In genomic region chr4:152697247-152697960, GRCm38 (mm10) we compare ENCODE assay signal across 10 mouse cellular contexts.
DNase-seq lines count a peak whose midpoint lies in the region; ATAC-seq lines count a peak whose summit lies in the region.
"Had no signal": no experiment of that assay in that cellular context is flagged by ENCODE, and none has a peak within 500 bp of the region (broad histone marks: within the 10 kb centered on the region; RNA-seq: fewer than 3 reads in every experiment).

No protein-coding gene starts in this region.

- H3K27ac ChIP-seq in hindbrain, embryonic 11.5 days (ENCODE audit: low read depth, low read length), result peak overlapping the region; percentile 76
- H3K27ac ChIP-seq in midbrain, embryonic 15.5 days, result peak overlapping the region; percentile 85
- H3K27ac ChIP-seq: heart, embryonic 13.5 days had no signal

- 37% methylated on average over 22 of the region's 22 CpGs for WGBS in hindbrain, embryonic 11.5 days
- 14% methylated on average over 22 of the region's 22 CpGs for WGBS in midbrain, embryonic 15.5 days

- H3K27me3 ChIP-seq in hindbrain, embryonic 11.5 days (ENCODE audit: control insufficient read depth, insufficient read depth, low read length), result no peaks in the 10 kb centered on the region
- no peaks in the 10 kb centered on the region for H3K27me3 ChIP-seq in midbrain, embryonic 15.5 days (replicated peaks)

- no peaks in the 10 kb centered on the region for H3K36me3 ChIP-seq in hindbrain, embryonic 11.5 days (ENCODE audit: control insufficient read depth, insufficient read depth, low read length)
- H3K36me3 ChIP-seq in midbrain, embryonic 15.5 days (replicated peaks), result no peaks in the 10 kb centered on the region
- H3K36me3 ChIP-seq: heart, embryonic 13.5 days had no signal

- H3K4me2 ChIP-seq in hindbrain, embryonic 11.5 days (replicated peaks; ENCODE audit: low read depth, low read length), result peak overlapping the region; percentile 24; the same call in 1 of the 2 replicates
- H3K4me2 ChIP-seq in midbrain, embryonic 15.5 days, result peak overlapping the region; percentile 27
- H3K4me2 ChIP-seq: heart, embryonic 13.5 days; lung, embryonic 14.5 days had no signal

- no peak; the same call in 1 of the 2 replicates for ATAC-seq in frontal cortex, adult (ENCODE audit: low TSS enrichment)
- peak; percentile 79 for ATAC-seq in hindbrain, embryonic 11.5 days (ENCODE audit: low FRiP score)
- ATAC-seq in midbrain, embryonic 15.5 days (replicated peaks), result peak; percentile 91

- no peaks in the 10 kb centered on the region for H3K9me3 ChIP-seq in hindbrain, embryonic 11.5 days (ENCODE audit: control insufficient read depth, low read length)
- H3K9me3 ChIP-seq in midbrain, embryonic 15.5 days, result no peaks in the 10 kb centered on the region
- H3K9me3 ChIP-seq: heart, embryonic 13.5 days had no signal

- H3K4me1 ChIP-seq in hindbrain, embryonic 11.5 days (replicated peaks; ENCODE audit: control insufficient read depth, insufficient read depth, low read length), result peaks cover 8% of the 10 kb centered on the region
- peaks cover 28% of the 10 kb centered on the region for H3K4me1 ChIP-seq in midbrain, embryonic 15.5 days
- H3K4me1 ChIP-seq: heart, embryonic 13.5 days had no signal

- DNase-seq in frontal cortex, postnatal 10 days (ENCODE audit: low spot score in 2 of 2), result peak; percentile 14 to 20
- peak; percentile 13 for DNase-seq in cerebellum, adult 9-10 months
- DNase-seq in hindbrain, embryonic 11.5 days (ENCODE audit: low spot score), result peak; percentile 71
- DNase-seq in spleen, adult 18-20 months, result no peak
- no peak for DNase-seq in gastrocnemius, postnatal 25 days
- no peak for DNase-seq in ovary, adult 18-20 months (ENCODE audit: low spot score)
- DNase-seq: lung, embryonic 14.5 days had no signal

- no peak overlapping the region for H3K4me3 ChIP-seq in hindbrain, embryonic 11.5 days (ENCODE audit: low read depth, low read length)
- H3K4me3 ChIP-seq in midbrain, embryonic 15.5 days, result no peak overlapping the region
- H3K4me3 ChIP-seq: heart, embryonic 13.5 days had no signal

- H3K9ac ChIP-seq in hindbrain, embryonic 11.5 days (ENCODE audit: low read depth, low read length), result no peak overlapping the region
- peak overlapping the region; percentile 27; the same call in 1 of the 2 replicates for H3K9ac ChIP-seq in midbrain, embryonic 15.5 days
- H3K9ac ChIP-seq: heart, embryonic 13.5 days; lung, embryonic 14.5 days had no signal

Comparison
In these comparisons a context has a peak if more than half of its experiments do, and no peak if none do; other contexts are left out.
1. DNase-seq: peak in frontal cortex, postnatal 10 days (2 of 2), cerebellum, adult 9-10 months (single experiment) and hindbrain, embryonic 11.5 days (single experiment); none in spleen, adult 18-20 months (0 of 2), gastrocnemius, postnatal 25 days (single experiment) and ovary, adult 18-20 months (single experiment).